Mouse (Mus musculus) megakaryocyte, embryonic 14.5 days (primary cell): ENCODE results near the gene Cdc37l1. TPM values are rescaled to one million over a fixed set of nuclear protein-coding genes. Genes with fewer than 3 reads are reported as not detected.

ENCODE experiments used
- H3K27me3 ChIP-seq: replicated peaks from 2 replicates; pipeline ENCODE3; 2012; ENCODE audit warnings: inconsistent platforms
- H3K36me3 ChIP-seq: replicated peaks from 2 replicates; pipeline ENCODE3; 2012; ENCODE audit warnings: low read length, inconsistent platforms, mixed read lengths
- H3K4me1 ChIP-seq: 2 replicates; pipeline ENCODE4 v1.6.1; 2012; ENCODE audit warnings: inconsistent platforms
- H3K4me3 ChIP-seq: replicated peaks from 2 replicates; pipeline ENCODE3; 2012; ENCODE audit warnings: moderate library complexity, mild to moderate bottlenecking, inconsistent platforms
- H3K9me3 ChIP-seq: 2 replicates; pipeline ENCODE4 v1.6.1; 2012; ENCODE audit warnings: inconsistent platforms
- FLI1 ChIP-seq: IDR thresholded peaks from 2 replicates; pipeline ENCODE4 v1.6.1; 2012; ENCODE audit warnings: low read length, inconsistent platforms, mixed read lengths
- GATA1 ChIP-seq: IDR thresholded peaks from 3 replicates; pipeline ENCODE4 v1.6.1; 2012; ENCODE audit warnings: mixed read lengths, low read length, inconsistent platforms, borderline replicate concordance
- polyA plus RNA-seq: library from polyadenylated mRNA; stranded (reverse); fragments of >175 nt; gene quantifications from 2 replicates; pipeline ENCODE4 v1.2.3, GENCODE M21; 2012; ENCODE audit warnings: low replicate concordance; ENCODE audit not compliant: insufficient read depth

Cdc37l1 gene
- polyA plus RNA-seq, 1 experiment, result 2.2 TPM

GRCm38 (mm10) chr19:29058741-29059140, 68.6 kb downstream of the Cdc37l1 start:
- no peaks in the 10 kb centered on the region for H3K9me3 ChIP-seq
- peaks cover 22% of the 10 kb centered on the region for H3K4me1 ChIP-seq
- H3K27me3 ChIP-seq, result peaks cover 7% of the 10 kb centered on the region
- H3K4me3 ChIP-seq, result no peak overlapping the region
- no peaks in the 10 kb centered on the region for H3K36me3 ChIP-seq
- TF ChIP-seq FLI1 (no peak), GATA1 (no peak)

- Histone ChIP-seq H3K4me3 (no peak overlapping the region), H3K4me1 (peaks cover 28% of the 10 kb centered on the region), H3K36me3 (no peaks in the 10 kb centered on the region), H3K27me3 (peaks cover 7% of the 10 kb centered on the region), H3K9me3 (no peaks in the 10 kb centered on the region)
- TF ChIP-seq GATA1 (no peak), FLI1 (no peak)
Measured at GRCm38 (mm10) chr19:29059688-29060087, 69.5 kb downstream of the Cdc37l1 start.

- Histone ChIP-seq H3K4me3 (no peak overlapping the region), H3K4me1 (peaks cover 34% of the 10 kb centered on the region), H3K36me3 (no peaks in the 10 kb centered on the region), H3K27me3 (peaks cover 6% of the 10 kb centered on the region), H3K9me3 (no peaks in the 10 kb centered on the region)
- no peak for TF ChIP-seq FLI1
- TF ChIP-seq GATA1, result no peak
Measured at GRCm38 (mm10) chr19:29060299-29060698, 70.1 kb downstream of the Cdc37l1 start.

- Histone ChIP-seq H3K36me3 (no peaks in the 10 kb centered on the region), H3K9me3 (no peaks in the 10 kb centered on the region), H3K4me1 (peaks cover 52% of the 10 kb centered on the region), H3K4me3 (no peak overlapping the region), H3K27me3 (no peaks in the 10 kb centered on the region)
- TF ChIP-seq FLI1 (no peak), GATA1 (no peak)
Measured at GRCm38 (mm10) chr19:29063009-29063408, 72.9 kb downstream of the Cdc37l1 start.

GRCm38 (mm10) chr19:29063577-29064363, 73.6 kb downstream of the Cdc37l1 start:
- Histone ChIP-seq H3K4me3 (peak overlapping the region; percentile 91), H3K9me3 (no peaks in the 10 kb centered on the region), H3K36me3 (no peaks in the 10 kb centered on the region), H3K27me3 (no peaks in the 10 kb centered on the region), H3K4me1 (peaks cover 53% of the 10 kb centered on the region)
- no peak for TF ChIP-seq FLI1
- no peak for TF ChIP-seq GATA1

- Histone ChIP-seq H3K4me3 (peak overlapping the region; percentile 91), H3K4me1 (peaks cover 58% of the 10 kb centered on the region)
Measured at GRCm38 (mm10) chr19:29064451-29065102, 74.4 kb downstream of the Cdc37l1 start.

GRCm38 (mm10) chr19:29066981-29067471, 76.9 kb downstream of the Cdc37l1 start:
- no peak for TF ChIP-seq FLI1
- peaks cover 7% of the 10 kb centered on the region for H3K36me3 ChIP-seq
- peak overlapping the region; percentile 92 for H3K4me3 ChIP-seq
- no peaks in the 10 kb centered on the region for H3K9me3 ChIP-seq
- H3K4me1 ChIP-seq, result peaks cover 62% of the 10 kb centered on the region
- no peaks in the 10 kb centered on the region for H3K27me3 ChIP-seq

More at GRCm38 (mm10) chr19:29064451-29065102, 74.4 kb downstream of the Cdc37l1 start:
- Histone ChIP-seq H3K9me3 (no peaks in the 10 kb centered on the region), H3K36me3 (peaks cover 6% of the 10 kb centered on the region), H3K27me3 (no peaks in the 10 kb centered on the region)
- no peak for TF ChIP-seq FLI1
- 0 out of 3 replicates have a peak, but pooled peaks have one; percentile 21 for TF ChIP-seq GATA1

- no peaks in the 10 kb centered on the region for H3K9me3 ChIP-seq
- H3K4me1 ChIP-seq, result peaks cover 46% of the 10 kb centered on the region
- no peak for TF ChIP-seq GATA1
- no peak for TF ChIP-seq FLI1
- peak overlapping the region; percentile 46 for H3K4me3 ChIP-seq
- no peaks in the 10 kb centered on the region for H3K27me3 ChIP-seq
- H3K36me3 ChIP-seq, result peaks cover 9% of the 10 kb centered on the region
Measured at GRCm38 (mm10) chr19:29069195-29069594, 79.0 kb downstream of the Cdc37l1 start.

GRCm38 (mm10) chr19:29074802-29075201, 84.7 kb downstream of the Cdc37l1 start:
- H3K36me3 ChIP-seq, result peaks cover 2% of the 10 kb centered on the region
- H3K27me3 ChIP-seq, result no peaks in the 10 kb centered on the region
- H3K4me3 ChIP-seq, result no peak overlapping the region
- no peaks in the 10 kb centered on the region for H3K9me3 ChIP-seq
- peaks cover 14% of the 10 kb centered on the region for H3K4me1 ChIP-seq
- TF ChIP-seq FLI1, result no peak

Other genes with a start within 250 kb of the Cdc37l1 start
- gene Slc1a1, start 155.3 kb upstream of the Cdc37l1 start, polyA plus RNA-seq, result 0.23 TPM in 1 of 2 replicates, not detected in the other
- gene Plpp6, start 26.4 kb upstream of the Cdc37l1 start, polyA plus RNA-seq, result 5.6 and 7.0 TPM in 2 replicates
- gene 4430402I18Rik, start 22.6 kb upstream of the Cdc37l1 start, polyA plus RNA-seq, result not detected in 2 replicates
- gene Ak3, start 57.6 kb downstream of the Cdc37l1 start, polyA plus RNA-seq, result 5.4 and 8.1 TPM in 2 replicates
- 15.5 and 37.9 TPM in 2 replicates for gene Rcl1, start 111.0 kb downstream of the Cdc37l1 start, polyA plus RNA-seq